Mouse (Mus musculus): ENCODE measurements around the gene Arhgap27.

Arhgap27 gene

GRCm38 (mm10) chr11:103312655-103313255 lies 50.7 kb downstream of the Arhgap27 start:
- TF ChIP-seq GATA4 (IDR thresholded peaks at IDR 0.05; ENCODE audit: insufficient replicate concordance, low read length): no peak

GRCm38 (mm10) chr11:103311960-103312611 lies 51.4 kb downstream of the Arhgap27 start:
- TF ChIP-seq GATA4 (IDR thresholded peaks at IDR 0.05; ENCODE audit: insufficient replicate concordance, low read length): no peak

- no peak for TF ChIP-seq GATA4 (IDR thresholded peaks at IDR 0.05; ENCODE audit: insufficient replicate concordance, low read length)
Observed at GRCm38 (mm10) chr11:103309956-103310574, 53.4 kb downstream of the Arhgap27 start.

DNA sequence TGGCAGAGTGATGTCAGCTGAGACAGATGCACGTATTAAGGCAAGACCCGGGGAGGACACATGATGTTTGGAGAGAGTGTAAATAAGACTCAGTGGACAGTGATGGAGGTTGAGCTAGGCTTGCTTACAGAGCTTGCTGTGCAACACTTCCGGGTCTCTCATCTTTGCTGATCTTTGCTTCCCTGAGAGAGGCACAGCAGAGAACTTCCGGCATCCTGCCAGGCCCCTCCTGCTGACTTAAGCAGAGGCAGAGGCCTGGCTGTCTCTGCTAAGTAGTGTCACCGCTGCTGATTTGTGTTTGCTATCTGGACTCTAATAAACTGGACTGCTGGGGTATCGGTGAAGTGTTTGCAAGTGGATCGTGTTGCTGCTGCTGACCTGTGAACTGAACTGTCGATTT lies 55.6 kb downstream of the Arhgap27 start:
- no peak for TF ChIP-seq GATA4 (IDR thresholded peaks at IDR 0.05; ENCODE audit: insufficient replicate concordance, low read length)

- no peak for TF ChIP-seq GATA4 (IDR thresholded peaks at IDR 0.05; ENCODE audit: insufficient replicate concordance, low read length)
Observed at GRCm38 (mm10) chr11:103304525-103304924, 59.0 kb downstream of the Arhgap27 start.

DNA sequence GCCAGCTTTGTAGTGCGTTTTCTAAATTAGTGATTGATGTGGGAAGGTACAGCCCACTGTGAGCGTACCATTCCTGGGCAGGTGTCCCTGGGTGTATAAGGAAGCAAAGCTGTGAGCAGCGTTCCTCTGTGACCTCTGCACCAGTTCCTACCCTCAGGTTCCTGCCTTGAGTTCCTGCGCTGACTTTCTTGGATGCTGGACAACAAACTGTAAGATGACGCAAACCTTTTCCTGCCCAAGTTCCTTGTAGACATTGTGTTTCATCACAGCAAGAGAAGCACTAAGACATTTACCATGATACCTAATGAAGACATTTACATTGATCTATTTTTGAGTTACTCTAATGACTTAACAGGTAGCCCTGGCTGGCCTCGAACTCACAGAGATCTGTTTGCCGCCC lies 68.7 kb downstream of the Arhgap27 start:
- no peak for TF ChIP-seq GATA4 (IDR thresholded peaks at IDR 0.05; ENCODE audit: insufficient replicate concordance, low read length)

GRCm38 (mm10) chr11:103294066-103294465 lies 69.4 kb downstream of the Arhgap27 start:
- no peak for TF ChIP-seq GATA4 (IDR thresholded peaks at IDR 0.05; ENCODE audit: insufficient replicate concordance, low read length)

- TF ChIP-seq GATA4 (IDR thresholded peaks at IDR 0.05; ENCODE audit: insufficient replicate concordance, low read length): no peak
Observed at GRCm38 (mm10) chr11:103292890-103293287, 70.6 kb downstream of the Arhgap27 start.

DNA sequence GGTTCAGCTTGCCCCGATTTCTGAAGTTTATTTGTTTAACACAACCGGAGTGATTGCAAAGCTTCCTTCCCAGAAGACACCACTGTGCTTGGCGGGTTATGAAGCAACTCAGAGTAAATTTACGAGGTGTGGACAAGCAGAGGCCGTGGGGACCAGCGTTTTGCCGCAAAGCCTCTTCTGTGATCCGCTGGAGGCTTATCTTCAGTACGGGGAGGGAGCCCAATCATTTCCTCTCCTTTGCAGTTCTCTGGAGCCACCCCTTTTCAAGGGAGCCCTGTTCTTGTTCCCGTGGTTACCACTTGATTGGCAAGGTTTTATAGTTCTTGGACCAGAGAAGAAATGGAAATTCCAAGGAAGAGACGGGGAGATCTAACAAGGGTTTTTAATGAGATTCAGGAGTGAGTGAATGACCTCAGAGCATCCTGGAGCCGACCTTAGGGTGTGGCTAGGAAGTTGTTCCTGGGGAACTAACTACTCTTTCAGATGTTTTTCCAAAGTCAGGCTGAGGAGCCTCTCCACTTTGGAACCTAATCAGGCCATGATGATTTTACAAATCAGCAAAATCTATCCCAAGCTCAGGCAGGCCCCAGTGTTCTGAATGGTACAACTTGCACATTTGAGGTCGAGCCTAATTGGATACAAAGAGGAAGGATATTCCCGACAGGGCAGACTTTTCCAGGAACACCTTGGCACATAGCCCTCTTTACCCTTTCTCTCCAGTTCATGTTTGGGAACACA lies 71.2 kb downstream of the Arhgap27 start:
- TF ChIP-seq GATA4 (IDR thresholded peaks at IDR 0.05; ENCODE audit: insufficient replicate concordance, low read length): peak; percentile 50; the same call in 1 of the 2 replicates

DNA sequence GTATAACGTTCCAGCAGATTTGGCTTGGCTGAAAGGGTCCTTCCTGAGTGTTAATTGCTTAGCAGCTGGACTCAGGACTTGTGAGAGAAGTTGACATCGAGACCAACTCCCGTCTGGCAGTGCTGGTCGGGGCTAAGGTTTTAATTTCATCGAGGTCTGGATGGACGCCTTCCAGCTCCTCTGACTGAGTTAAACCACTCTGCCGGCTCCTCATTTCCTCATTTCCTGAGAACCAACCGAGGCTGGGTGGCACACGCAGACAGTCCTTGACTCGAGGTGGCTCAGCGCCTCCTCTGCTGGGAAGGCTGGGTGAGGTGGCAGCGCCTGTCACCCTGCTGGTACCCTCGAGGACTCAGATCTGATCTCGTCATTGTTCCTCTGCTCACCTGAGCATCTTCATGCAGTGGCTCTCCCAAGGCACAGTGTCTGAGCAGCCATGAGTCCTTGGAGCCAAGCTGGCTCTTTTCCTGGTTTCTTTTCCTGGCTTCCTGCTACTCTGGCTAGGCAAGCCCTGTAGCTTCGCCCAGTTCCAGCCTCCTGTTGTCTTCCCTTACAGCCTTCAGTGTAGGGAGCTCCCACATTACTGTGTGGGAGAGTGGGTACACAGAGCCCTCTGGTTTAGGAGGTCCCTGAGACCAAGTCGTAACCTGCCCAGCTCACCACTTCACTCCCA lies 75.1 kb downstream of the Arhgap27 start:
- no peak for TF ChIP-seq GATA4 (IDR thresholded peaks at IDR 0.05; ENCODE audit: insufficient replicate concordance, low read length)

- TF ChIP-seq GATA4 (IDR thresholded peaks at IDR 0.05; ENCODE audit: insufficient replicate concordance, low read length): no peak
Observed at GRCm38 (mm10) chr11:103286910-103287309, 76.6 kb downstream of the Arhgap27 start.

- no peak for TF ChIP-seq GATA4 (IDR thresholded peaks at IDR 0.05; ENCODE audit: insufficient replicate concordance, low read length)
Observed at GRCm38 (mm10) chr11:103285951-103286350, 77.5 kb downstream of the Arhgap27 start.

DNA sequence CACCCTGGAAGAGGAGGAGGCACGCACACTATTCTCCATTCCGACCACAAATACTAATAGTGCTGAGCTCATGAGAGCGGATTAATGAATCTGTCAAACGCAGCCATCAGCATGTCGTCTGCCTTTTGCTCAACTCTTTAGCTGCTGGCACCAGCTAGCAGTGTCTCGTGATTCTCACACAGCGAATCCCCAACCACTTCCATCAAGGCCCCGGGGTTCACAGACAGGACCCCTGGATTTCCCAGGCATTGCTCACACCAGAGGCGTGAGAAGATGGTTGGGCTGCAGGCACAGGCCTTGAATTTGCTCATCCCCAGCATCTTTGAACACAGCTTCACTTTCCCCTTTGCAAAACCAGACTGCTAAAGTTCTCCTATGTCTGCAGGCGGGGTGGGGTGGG lies 78.2 kb downstream of the Arhgap27 start:
- no peak for TF ChIP-seq GATA4 (IDR thresholded peaks at IDR 0.05; ENCODE audit: insufficient replicate concordance, low read length)

- TF ChIP-seq GATA4 (IDR thresholded peaks at IDR 0.05; ENCODE audit: insufficient replicate concordance, low read length): no peak
Observed at GRCm38 (mm10) chr11:103281784-103282183, 81.7 kb downstream of the Arhgap27 start.
